Mouse (Mus musculus) left cerebral cortex, adult 2 months (tissue): ENCODE data around the gene Stra6. TPM values are rescaled to one million over a fixed set of nuclear protein-coding genes. Genes with fewer than 3 reads are reported as not detected.

Experiments used
- DNase-seq, 2 experiments: peaks; one replicate each; pipeline ENCODE4 v3.0.0; 2021 to 2022; ENCODE audit warnings: low spot score in 2 of 2, mixed read lengths in 1 of 2; ENCODE audit errors: extremely low spot score in 1 of 2
- H3K27ac ChIP-seq: fragments of 200-600 bp; 2 replicates; pipeline ENCODE4 v1.8.1; 2022
- H3K4me3 ChIP-seq: fragments of 200-600 bp; 2 replicates; pipeline ENCODE4 v1.8.1; 2022
- CTCF ChIP-seq: fragments of 200-600 bp; IDR thresholded peaks from 2 replicates; pipeline ENCODE4 v1.8.1; 2022; ENCODE audit warnings: antibody characterized with exemption, mild to moderate bottlenecking, moderate library complexity
- intact Hi-C: fragments of 180-260 bp; cut with DNase I; formaldehyde crosslinking; loops from one replicate; pipeline ENCODE4 v1.15.1; 2025
- total RNA-seq, 2 experiments: library from RNA; stranded (reverse); gene quantifications; 2 replicates each; pipeline ENCODE4 v1.2.3; 2021

The Stra6 gene
- total RNA-seq, 2 experiments from 2014 or later, result 8.0 to 8.5 TPM

DNA sequence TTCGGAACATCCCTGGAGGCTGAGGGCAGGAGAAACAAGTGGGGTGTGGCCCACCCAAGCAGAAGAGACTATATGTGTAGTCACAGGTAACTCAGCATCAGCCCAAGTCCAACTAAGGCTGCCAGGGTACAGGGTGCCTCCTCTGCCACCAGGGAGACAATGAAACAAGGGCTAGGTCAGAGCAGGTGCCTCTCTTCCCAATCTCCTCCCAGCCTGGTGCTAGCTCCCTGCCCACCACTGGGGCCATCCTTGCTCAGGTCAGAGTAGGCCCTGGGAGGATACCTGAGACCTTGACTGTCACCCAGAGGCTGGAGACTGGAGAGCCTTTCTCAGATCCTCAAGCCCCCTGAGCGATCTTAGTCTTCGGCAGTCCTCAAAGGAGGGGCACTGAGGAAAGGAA lies 98.6 kb downstream of the Stra6 start:
- intact Hi-C loops, result no loop called here
- TF ChIP-seq CTCF, result no peak
- no peak for DNase-seq
- no peak overlapping the region for H3K4me3 ChIP-seq
- H3K27ac ChIP-seq, result no peak overlapping the region

DNA sequence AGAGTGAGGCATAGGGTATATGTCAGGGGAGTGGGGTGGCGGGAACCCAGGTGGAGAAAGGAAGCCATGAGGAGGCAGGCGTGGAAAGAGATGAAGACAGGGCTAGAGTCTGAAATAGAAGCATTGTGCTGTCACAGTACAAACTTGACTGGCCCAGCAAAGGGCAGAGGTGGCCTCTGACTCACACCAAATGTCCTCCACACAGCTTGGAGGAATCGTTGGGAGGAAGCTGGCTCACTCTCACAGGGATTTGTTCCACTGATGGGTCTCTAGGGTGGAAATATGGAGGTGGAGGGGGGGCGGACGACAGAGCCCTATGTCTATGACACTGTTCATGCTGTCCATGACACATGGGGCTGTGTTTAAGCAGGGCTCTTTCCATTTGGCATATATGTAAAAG lies 99.6 kb downstream of the Stra6 start:
- intact Hi-C loops, result no loop called here
- DNase-seq, result no peak
- Histone ChIP-seq H3K27ac (no peak overlapping the region), H3K4me3 (no peak overlapping the region)
- TF ChIP-seq CTCF, result no peak

GRCm38 (mm10) chr9:58165779-58166178 lies 102.2 kb downstream of the Stra6 start:
- Histone ChIP-seq H3K4me3 (no peak overlapping the region), H3K27ac (no peak overlapping the region)
- no peak for TF ChIP-seq CTCF
- no peak for DNase-seq
- intact Hi-C loops, result no loop called here

- Histone ChIP-seq H3K4me3 (no peak overlapping the region), H3K27ac (no peak overlapping the region)
- no peak for TF ChIP-seq CTCF
- DNase-seq, result no peak
- intact Hi-C loops, result no loop called here
Observed at GRCm38 (mm10) chr9:58168880-58169279, 105.3 kb downstream of the Stra6 start.

GRCm38 (mm10) chr9:58169426-58169825 lies 105.8 kb downstream of the Stra6 start:
- no peak for TF ChIP-seq CTCF
- intact Hi-C loops, result no loop called here
- no peak overlapping the region for H3K4me3 ChIP-seq
- DNase-seq, result no peak
- no peak overlapping the region for H3K27ac ChIP-seq

GRCm38 (mm10) chr9:58172863-58173262 lies 109.3 kb downstream of the Stra6 start:
- Histone ChIP-seq H3K4me3 (no peak overlapping the region), H3K27ac (no peak overlapping the region)
- intact Hi-C loops, result no loop called here
- TF ChIP-seq CTCF, result no peak
- no peak for DNase-seq

- intact Hi-C loops, result loop anchor here (1.0 kb wide), 3 partner anchors 27 to 109 kb away; no protein-coding TSS in a partner anchor
- no peak for TF ChIP-seq CTCF
- H3K4me3 ChIP-seq, result no peak overlapping the region
- H3K27ac ChIP-seq, result peak overlapping the region; percentile 93
- no peak for DNase-seq
Observed at GRCm38 (mm10) chr9:58174818-58175251, 111.2 kb downstream of the Stra6 start.

GRCm38 (mm10) chr9:58175745-58176487 lies 112.3 kb downstream of the Stra6 start:
- DNase-seq, result peak in 1 of 2 experiments; percentile 44
- intact Hi-C loops, result loop anchor here (1.0 to 2.0 kb wide), 4 partner anchors 21 to 110 kb away; no protein-coding TSS in a partner anchor
- H3K27ac ChIP-seq, result peak overlapping the region; percentile 93

DNA sequence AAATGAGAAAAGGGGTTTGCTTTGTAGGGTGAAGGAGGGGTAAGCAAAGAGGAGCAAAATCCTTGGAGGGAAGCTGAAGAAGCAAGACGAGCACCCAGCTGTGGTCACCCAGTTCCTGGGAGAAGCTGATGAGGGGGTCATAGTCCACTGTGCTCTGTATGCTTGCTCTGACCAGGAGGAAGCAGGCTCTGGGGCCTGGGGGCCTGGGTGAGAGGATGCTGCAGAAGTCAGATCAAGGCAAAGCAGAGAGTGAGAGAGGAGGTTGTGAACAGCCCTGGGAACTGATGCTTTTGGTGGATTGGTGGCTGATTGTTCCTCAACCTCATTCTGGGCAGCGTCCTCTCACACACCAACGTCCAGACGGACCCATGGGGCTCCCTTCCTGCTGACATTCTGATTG lies 113.6 kb downstream of the Stra6 start:
- no peak for TF ChIP-seq CTCF
- Histone ChIP-seq H3K4me3 (no peak overlapping the region), H3K27ac (peak overlapping the region; percentile 76)
- intact Hi-C loops, result loop anchor here (2.0 kb wide), 1 partner anchor 20 kb away; no protein-coding TSS in a partner anchor
- no peak for DNase-seq

More at GRCm38 (mm10) chr9:58175745-58176487, 112.3 kb downstream of the Stra6 start:
- TF ChIP-seq CTCF, result no peak
- H3K4me3 ChIP-seq, result no peak overlapping the region

GRCm38 (mm10) chr9:58179390-58179789 lies 115.8 kb downstream of the Stra6 start:
- Histone ChIP-seq H3K27ac (no peak overlapping the region), H3K4me3 (no peak overlapping the region)
- TF ChIP-seq CTCF, result no peak
- DNase-seq, result no peak
- intact Hi-C loops, result no loop called here

DNA sequence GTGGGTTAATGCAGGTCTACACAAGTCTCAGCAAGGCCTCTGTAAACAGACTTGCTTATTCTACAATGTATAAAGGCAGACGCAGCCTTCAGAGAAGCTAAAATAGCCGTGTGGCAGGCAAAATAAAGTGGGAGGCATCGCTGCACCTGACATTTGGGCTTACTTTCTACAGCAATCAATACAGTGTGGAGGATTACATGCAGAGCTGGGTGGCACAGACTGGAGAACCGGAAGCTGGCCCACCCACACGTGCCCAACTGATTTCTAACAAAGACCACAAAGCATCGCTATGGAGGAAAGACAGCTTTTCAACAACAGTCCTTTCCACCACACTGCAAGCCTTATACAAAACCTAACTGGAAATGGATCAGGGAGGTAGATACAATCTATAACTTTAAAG lies 120.9 kb downstream of the Stra6 start:
- H3K27ac ChIP-seq, result no peak overlapping the region
- no peak for TF ChIP-seq CTCF
- H3K4me3 ChIP-seq, result no peak overlapping the region
- intact Hi-C loops, result no loop called here
- DNase-seq, result no peak

- Histone ChIP-seq H3K27ac (no peak overlapping the region), H3K4me3 (no peak overlapping the region)
- no peak for DNase-seq
- intact Hi-C loops, result no loop called here
- no peak for TF ChIP-seq CTCF
Observed at GRCm38 (mm10) chr9:58194222-58194621, 130.6 kb downstream of the Stra6 start.

DNA sequence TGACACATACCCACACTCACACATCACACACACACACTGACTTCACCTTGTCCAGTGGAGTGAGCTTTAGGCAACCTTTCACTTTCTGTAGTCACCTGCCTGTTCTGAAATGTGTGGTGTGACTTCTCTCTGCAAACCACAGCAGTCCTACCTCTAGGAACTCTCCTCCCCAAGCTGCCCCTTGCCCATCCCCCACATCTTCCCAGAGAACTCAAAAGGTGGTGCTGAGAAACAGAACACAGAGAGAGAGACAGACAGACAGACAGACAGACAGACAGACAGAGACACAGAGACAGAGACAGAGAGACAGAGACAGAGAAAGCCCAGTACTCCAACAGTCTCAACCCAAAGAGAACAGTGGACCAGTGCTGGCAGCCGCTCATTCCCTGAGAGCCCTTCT lies 132.1 kb downstream of the Stra6 start:
- intact Hi-C loops, result loop anchor here (2.0 kb wide), 1 partner anchor 19 kb away; no protein-coding TSS in a partner anchor
- no peak for TF ChIP-seq CTCF
- Histone ChIP-seq H3K4me3 (peak overlapping the region; percentile 44; the same call in 1 of the 2 replicates), H3K27ac (peak overlapping the region; percentile 21; the same call in 1 of the 2 replicates)
- no peak for DNase-seq
